Mouse (Mus musculus) neutrophil, adult 5-6 weeks (primary cell): ENCODE results near the gene Cd52. TPM values are rescaled to one million over a fixed set of nuclear protein-coding genes. Genes with fewer than 3 reads are reported as not detected.

Experiments
- ATAC-seq: fragments of 151-379, 151-347 bp; 2 replicates; pipeline ENCODE4 v1.8.0; 2017; ENCODE audit warnings: mild to moderate bottlenecking, moderate TSS enrichment; ENCODE audit not compliant: insufficient number of reproducible peaks, poor library complexity, low FRiP score, severe bottlenecking; ENCODE audit errors: extremely low read depth
- total RNA-seq: library from RNA; stranded (forward); fragments of 200-1000 nt; gene quantifications from 2 replicates; pipeline ENCODE4 v1.2.3, GENCODE M21; 2017

The Cd52 gene
- total RNA-seq, 1 experiment from 2014 or later = 2,325 TPM

GRCm38 (mm10) chr4:134120916-134121315 lies 26.0 kb upstream of the Cd52 start:
- no peak for ATAC-seq

GRCm38 (mm10) chr4:134120192-134120805 lies 25.4 kb upstream of the Cd52 start:
- no peak for ATAC-seq

GRCm38 (mm10) chr4:134119644-134120043 lies 24.8 kb upstream of the Cd52 start:
- ATAC-seq = no peak

- no peak for ATAC-seq
Observed at GRCm38 (mm10) chr4:134119042-134119441, 24.2 kb upstream of the Cd52 start.

DNA sequence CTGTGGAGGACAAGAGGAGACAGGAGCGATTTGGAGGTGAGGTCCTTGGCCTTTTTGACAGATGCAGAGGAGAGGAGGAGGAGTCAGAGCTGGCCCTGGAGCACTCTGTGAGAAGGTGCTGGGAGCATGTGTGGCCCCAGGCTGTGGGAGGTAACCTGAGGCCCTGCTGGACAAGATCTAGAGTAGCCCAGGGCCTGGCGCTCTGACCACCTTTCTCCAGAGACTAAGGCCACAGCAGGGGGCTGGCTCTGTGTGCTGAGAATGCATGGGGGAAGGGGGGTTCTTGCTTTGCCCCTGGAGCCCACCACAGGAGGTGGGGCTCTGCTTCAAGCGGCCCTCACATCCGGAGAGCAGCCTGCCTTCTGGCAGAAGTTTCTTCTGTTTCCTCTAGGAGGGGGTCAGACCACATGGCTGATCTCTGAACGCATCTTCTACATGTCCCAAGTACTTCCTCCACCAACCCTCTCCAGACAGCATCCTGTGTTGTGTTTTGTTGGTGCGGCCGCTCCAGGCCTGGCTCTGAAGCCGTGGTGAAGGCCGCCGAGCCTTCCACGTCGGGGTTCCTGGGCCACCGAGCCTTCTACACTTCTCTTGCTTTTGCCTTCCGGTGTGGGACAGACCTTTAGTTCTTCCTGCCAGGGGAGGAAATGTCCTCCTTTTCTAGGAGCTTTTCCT lies 23.4 kb upstream of the Cd52 start:
- peak; percentile 18; the same call in 1 of the 2 replicates for ATAC-seq

DNA sequence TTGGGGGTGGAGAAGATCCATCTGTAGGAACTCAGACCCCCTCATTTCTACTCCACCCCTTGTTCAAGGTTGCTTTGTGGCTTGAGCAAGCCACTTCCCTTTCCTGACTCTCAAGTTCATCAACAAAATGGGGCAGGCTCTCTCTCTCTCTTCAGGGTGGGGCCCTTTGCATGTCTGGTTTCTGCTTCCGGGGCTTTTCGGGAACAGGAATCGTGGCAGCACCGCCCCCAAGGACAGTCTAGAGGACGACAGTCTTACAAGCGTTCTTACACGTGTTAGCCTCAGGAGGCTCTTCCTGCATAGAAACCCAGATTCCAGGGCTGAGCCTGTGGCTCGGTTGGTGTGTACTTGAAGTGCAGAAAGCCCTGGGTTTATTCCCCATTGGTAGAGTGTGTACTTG lies 22.1 kb upstream of the Cd52 start:
- peak; percentile 77 for ATAC-seq

- no peak for ATAC-seq
Observed at GRCm38 (mm10) chr4:134116501-134116900, 21.6 kb upstream of the Cd52 start.

DNA sequence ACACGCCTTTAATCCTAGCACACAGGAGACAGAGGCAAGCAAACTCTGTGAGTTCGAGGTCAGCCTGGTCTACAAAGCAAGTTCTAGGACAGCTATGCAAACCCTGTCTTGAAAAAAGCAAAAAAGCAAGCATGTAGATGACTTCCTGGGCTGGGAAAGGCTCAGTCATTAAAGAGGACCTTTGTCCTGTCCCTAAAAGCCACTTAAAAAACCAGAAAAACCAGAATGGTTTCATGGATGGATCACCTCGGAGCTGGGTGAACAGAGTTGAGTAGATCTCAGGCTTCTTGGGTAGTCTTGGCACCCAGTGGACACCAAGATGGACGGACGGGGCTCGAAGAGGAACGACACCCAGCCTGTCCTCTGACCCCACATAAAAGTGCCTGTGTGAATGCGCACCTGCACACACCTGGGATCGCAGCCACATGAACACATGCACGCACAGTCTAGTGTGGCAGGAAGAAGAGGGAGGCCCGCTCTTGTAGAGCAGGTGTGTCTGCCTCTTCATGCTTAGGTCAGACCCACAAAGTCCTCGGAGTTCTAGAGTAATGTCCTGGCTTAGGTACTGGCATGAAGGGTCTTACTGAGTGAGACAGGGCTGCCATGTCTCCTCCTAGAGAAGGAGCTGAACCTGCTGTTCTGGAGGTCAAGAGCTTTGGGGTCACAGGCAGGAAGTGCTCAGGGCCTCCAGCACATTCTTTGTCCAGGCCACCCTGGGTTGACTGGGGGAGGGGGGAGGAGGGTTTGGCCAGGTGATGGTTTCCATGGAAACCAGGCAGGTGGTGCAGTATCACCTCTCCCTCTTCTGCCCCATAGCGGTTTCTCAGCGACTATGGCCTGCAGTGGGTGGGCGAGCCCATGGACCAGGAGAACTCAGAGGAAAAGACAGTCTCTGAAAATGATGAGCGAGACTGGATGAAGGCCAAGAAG lies 20.6 kb upstream of the Cd52 start:
- no peak for ATAC-seq

GRCm38 (mm10) chr4:134114038-134114437 lies 19.2 kb upstream of the Cd52 start:
- ATAC-seq = no peak

GRCm38 (mm10) chr4:134113356-134113994 lies 18.6 kb upstream of the Cd52 start:
- no peak for ATAC-seq

DNA sequence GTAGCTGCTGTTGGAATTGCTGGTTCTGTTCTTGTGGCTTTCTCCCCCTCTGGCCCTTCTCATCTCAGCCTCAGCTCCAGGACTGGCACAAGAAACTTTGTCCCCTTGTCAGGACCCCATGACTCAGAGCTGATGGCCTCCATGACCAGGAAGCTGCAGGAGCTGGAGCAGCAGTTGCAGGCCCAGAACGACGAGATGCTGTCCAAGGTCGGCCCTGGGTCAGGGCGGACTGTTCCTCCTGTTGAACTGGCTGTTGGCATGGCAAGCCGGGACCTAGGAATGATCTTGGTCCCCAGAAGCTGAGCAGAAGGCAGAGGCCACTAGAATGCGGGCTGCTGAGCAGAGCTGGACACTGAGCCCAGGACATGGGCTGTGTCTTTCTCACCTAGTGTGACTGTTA lies 17.5 kb upstream of the Cd52 start:
- no peak for ATAC-seq

DNA sequence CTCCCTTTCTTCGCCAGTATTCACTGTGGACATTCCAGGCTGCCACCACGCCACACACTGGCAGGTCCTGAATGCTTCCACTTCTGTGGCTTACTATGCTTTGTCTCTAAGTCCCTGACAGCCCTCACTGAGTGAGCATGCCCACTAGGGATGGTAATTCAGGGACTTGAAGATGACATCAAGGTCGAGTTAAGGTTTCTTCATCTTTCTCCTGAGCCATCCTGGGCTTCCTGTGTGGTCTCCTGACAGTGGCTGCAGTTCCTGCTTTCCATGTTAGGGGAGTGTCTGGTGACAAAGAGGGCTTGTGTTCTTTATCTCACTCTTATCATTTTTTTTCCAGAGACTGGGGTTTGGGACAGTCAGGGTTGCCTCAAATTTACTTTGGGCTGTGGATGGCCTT lies 15.8 kb upstream of the Cd52 start:
- ATAC-seq = no peak

DNA sequence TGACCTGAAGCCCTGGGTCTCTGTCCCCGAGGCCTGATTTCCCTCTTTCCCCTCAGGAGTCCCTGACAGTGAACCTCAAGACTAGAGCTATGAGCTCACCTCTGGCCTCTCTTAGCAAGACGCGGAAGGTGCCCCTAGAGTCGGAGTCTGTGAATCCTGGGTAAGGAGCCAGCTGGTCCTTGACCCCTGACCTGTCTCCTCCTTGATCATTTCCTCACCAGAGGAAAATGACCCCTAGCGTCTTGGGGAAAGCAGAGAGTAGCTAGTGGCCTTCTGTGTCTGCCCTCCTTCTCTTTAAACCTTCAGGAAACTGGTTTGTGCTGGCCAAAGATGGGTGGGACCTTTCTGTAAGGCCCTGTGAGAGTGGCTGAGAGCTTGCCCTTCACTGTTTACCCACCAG lies 13.3 kb upstream of the Cd52 start:
- no peak for ATAC-seq

DNA sequence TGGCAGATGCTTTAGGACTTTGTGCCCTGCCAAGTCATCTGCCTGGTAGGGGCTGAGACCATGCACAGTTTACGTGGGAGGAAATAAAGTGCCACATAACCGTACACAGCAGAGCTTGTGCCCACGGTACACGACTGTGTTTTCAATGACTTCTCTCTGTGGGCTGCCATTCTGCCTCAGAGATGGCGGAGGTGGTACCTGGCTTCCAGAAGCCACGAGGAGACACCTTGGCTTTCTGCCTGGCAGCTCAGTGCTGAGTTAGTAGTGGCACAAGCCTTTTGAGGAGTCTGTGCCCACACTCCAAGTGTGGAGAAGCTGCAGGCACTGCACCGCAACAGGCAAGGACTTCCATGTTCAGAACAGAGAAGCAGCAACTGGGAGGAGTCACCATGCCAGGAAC lies 12.8 kb upstream of the Cd52 start:
- no peak for ATAC-seq

- no peak for ATAC-seq
Observed at GRCm38 (mm10) chr4:134106105-134106504, 11.2 kb upstream of the Cd52 start.

GRCm38 (mm10) chr4:134102742-134103119 lies 7.8 kb upstream of the Cd52 start:
- ATAC-seq = no peak

DNA sequence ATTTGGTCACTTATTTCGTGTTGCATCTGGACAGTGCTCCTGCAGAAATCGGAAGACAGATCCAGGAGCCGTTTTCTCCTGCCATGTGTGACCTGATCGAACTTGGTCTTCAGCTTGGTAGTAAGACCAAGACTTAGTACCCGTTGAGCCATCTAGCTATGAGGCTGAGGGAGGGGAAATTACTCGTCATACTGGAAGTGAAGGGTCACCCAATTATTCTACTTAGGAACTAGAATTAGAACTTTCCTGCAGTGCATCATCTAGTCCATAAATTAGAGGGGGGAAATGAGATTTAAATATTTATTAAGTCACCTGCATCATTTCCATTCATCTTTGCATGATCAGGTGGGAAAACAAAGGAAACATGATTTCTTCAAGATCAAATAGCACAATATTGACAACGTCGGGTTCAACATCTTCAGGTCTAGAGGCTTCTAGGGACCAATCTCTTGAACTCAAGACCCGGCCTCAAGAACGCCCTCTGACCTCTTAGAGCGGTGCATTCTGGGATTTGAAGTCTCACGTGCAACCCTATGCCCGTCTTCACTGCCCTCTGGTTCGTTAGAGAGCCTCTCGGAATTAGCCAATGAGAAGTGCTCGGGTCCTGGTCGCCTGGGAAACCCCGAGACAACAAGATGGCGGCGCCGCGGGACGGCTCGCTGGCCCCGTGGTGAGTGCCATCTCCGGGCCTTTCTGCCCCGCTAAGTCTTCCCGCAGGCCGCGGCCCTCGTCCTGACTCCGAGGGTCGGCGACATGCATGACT lies 7.3 kb upstream of the Cd52 start, which contains the start of gene Ubxn11:
Ubxn11 (plus strand) TSS at position 592 of the 763 bp plus-strand sequence.
- peak; percentile 85 for ATAC-seq

- no peak for ATAC-seq
Observed at GRCm38 (mm10) chr4:134100245-134100644, 5.4 kb upstream of the Cd52 start.

DNA sequence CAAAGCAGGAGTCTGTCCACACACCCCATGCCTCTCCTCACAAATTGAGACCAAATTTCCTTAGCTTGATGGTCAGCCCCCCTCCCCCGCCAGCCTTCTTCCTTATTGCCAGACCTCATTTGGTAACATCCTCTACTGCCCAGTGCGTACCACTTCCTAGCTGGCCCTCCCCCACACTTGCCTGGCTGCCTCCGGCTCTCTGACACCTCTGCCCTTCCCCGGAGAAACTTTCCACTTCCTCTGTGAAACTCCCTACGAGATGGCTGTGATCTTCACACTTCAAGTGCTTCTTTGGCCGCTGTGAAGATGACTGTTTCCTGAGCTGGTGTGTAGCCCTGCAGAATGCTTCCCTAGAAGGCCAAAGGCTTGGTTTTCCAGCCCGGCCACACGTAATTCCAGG lies 3.7 kb upstream of the Cd52 start:
- ATAC-seq = peak; percentile 65
